Mouse (Mus musculus) liver, adult 2 months (tissue): ENCODE measurements around the gene Gphb5.

Source experiments
- CTCF ChIP-seq: fragments of 200-500 bp; IDR thresholded peaks from 2 replicates; pipeline ENCODE4 v1.5.1; 2011; ENCODE audit warnings: low read depth, low read length, control low read depth
- POLR2A ChIP-seq: fragments of 200-500 bp; IDR thresholded peaks from 2 replicates; pipeline ENCODE4 v1.6.1; 2011; ENCODE audit warnings: low read length, control low read depth; ENCODE audit not compliant: insufficient read depth; ENCODE audit errors: extremely low read depth

GRCm38 (mm10) chr12:75416681-75417080 lies at the start of gene Gphb5:
- TF ChIP-seq POLR2A (no peak), CTCF (no peak)
